Mouse (Mus musculus) midbrain, embryonic 16.5 days (tissue): ENCODE measurements at regions not wholly inside any gene's neighbourhood (a gene's known extent, or its start where the extent isn't known, plus 50 kb on each side); places are given as distances from the start of the nearest gene placed in this dataset.

Experiments used
- ATAC-seq: fragments of 200-750 bp; cut with Nextera tagmentation; 2 replicates; pipeline ENCODE4 v1.8.0; 2017; ENCODE audit warnings: moderate TSS enrichment
- H3K27ac ChIP-seq: fragments of 300-500 bp; sonication (generic); 2 replicates; pipeline ENCODE4 v1.5.1; 2014; ENCODE audit warnings: mild to moderate bottlenecking, low read length, mixed read lengths
- H3K27me3 ChIP-seq: fragments of 300-500 bp; sonication (generic); 2 replicates; pipeline ENCODE4 v1.6.1; 2014; ENCODE audit warnings: low read depth, low read length, mixed read lengths; ENCODE audit not compliant: control insufficient read depth, insufficient read depth
- H3K36me3 ChIP-seq: fragments of 300-500 bp; sonication (generic); 2 replicates; pipeline ENCODE4 v1.6.1; 2014; ENCODE audit warnings: mild to moderate bottlenecking, low read length, moderate library complexity, mixed read lengths; ENCODE audit not compliant: control insufficient read depth, insufficient read depth
- H3K4me1 ChIP-seq: fragments of 300-500 bp; sonication (generic); 2 replicates; pipeline ENCODE4 v1.6.1; 2014; ENCODE audit warnings: mild to moderate bottlenecking, low read length, mixed read lengths; ENCODE audit not compliant: control insufficient read depth, insufficient read depth
- H3K4me2 ChIP-seq: fragments of 300-500 bp; sonication (generic); 2 replicates; pipeline ENCODE4 v1.6.1; 2014; ENCODE audit warnings: mild to moderate bottlenecking, low read length, mixed read lengths
- H3K4me3 ChIP-seq: fragments of 300-500 bp; sonication (generic); 2 replicates; pipeline ENCODE4 v1.5.1; 2014; ENCODE audit warnings: low read depth, mild to moderate bottlenecking, low read length, moderate library complexity, mixed read lengths
- H3K9ac ChIP-seq: fragments of 300-500 bp; sonication (generic); 2 replicates; pipeline ENCODE4 v1.6.1; 2014; ENCODE audit warnings: low read depth, low read length, mixed read lengths
- H3K9me3 ChIP-seq: fragments of 300-500 bp; sonication (generic); replicated peaks from 2 replicates; pipeline ENCODE4 v1.6.1; 2014; ENCODE audit warnings: mild to moderate bottlenecking, low read length, mixed read lengths; ENCODE audit not compliant: control insufficient read depth, poor library complexity, severe bottlenecking
- WGBS: fragments of 180-500 bp; shearing (Covaris S2); extraction: QIAGEN DNeasy Blood & Tissue Kit; methylation state at CpG from one replicate; pipeline ENCODE4 v1.1.7; 2014; 5-methylcytosine and 5-hydroxymethylcytosine counted together

GRCm38 (mm10) chr1:35940236-35940635 is 128.0 kb upstream of the Hs6st1 start:
- WGBS = 83% methylated on average over 2 of the region's 2 CpGs
- no peaks in the 10 kb centered on the region for H3K9me3 ChIP-seq
- H3K4me3 ChIP-seq = no peak overlapping the region
- H3K9ac ChIP-seq = no peak overlapping the region
- ATAC-seq = no peak
- no peaks in the 10 kb centered on the region for H3K36me3 ChIP-seq
- H3K4me1 ChIP-seq = peaks cover 11% of the 10 kb centered on the region; the same call in 1 of the 2 replicates
- H3K4me2 ChIP-seq = no peak overlapping the region
- H3K27me3 ChIP-seq = no peaks in the 10 kb centered on the region
- H3K27ac ChIP-seq = no peak overlapping the region

DNA sequence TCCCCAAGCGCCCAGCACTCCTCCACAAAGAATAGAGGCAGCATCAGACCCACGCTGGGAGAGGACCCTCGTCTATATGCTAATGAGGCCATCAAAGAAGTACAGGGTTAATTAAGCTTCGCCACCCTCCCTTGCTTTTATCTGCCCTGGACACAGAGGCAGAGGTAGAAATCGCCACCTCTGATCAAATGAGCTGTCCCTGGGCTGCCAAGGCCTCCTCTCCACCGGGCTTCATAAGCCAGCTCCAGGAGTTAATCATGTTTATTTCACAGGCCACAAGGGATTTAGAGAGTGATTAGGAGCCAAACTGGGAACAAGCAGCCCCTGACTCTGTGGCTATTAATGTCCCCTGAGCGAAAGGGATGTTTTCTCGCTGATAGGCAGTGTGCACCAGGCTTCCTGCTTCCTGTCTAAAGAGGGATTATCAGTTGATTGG is 126.5 kb upstream of the Hs6st1 start:
- ATAC-seq = peak; percentile 69

GRCm38 (mm10) chr1:35942222-35942621 is 126.0 kb upstream of the Hs6st1 start:
- ATAC-seq = peak; percentile 47
- no peak overlapping the region for H3K4me2 ChIP-seq
- 35% methylated on average over 7 of the region's 7 CpGs for WGBS
- H3K4me3 ChIP-seq = no peak overlapping the region
- peaks cover 11% of the 10 kb centered on the region; the same call in 1 of the 2 replicates for H3K4me1 ChIP-seq
- H3K9me3 ChIP-seq = no peaks in the 10 kb centered on the region
- peak overlapping the region; percentile 30; the same call in 1 of the 2 replicates for H3K27ac ChIP-seq
- H3K36me3 ChIP-seq = no peaks in the 10 kb centered on the region
- H3K9ac ChIP-seq = no peak overlapping the region
- H3K27me3 ChIP-seq = no peaks in the 10 kb centered on the region

More for the DNA sequence above, 126.5 kb upstream of the Hs6st1 start:
- no peak overlapping the region for H3K9ac ChIP-seq
- H3K36me3 ChIP-seq = no peaks in the 10 kb centered on the region
- 5% methylated on average over 8 of the region's 8 CpGs for WGBS
- H3K4me1 ChIP-seq = peaks cover 11% of the 10 kb centered on the region; the same call in 1 of the 2 replicates
- no peaks in the 10 kb centered on the region for H3K27me3 ChIP-seq
- H3K9me3 ChIP-seq = no peaks in the 10 kb centered on the region
- no peak overlapping the region for H3K4me3 ChIP-seq
- H3K27ac ChIP-seq = peak overlapping the region; percentile 30; the same call in 1 of the 2 replicates
- no peak overlapping the region for H3K4me2 ChIP-seq

- Histone ChIP-seq H3K4me2 (no peak overlapping the region), H3K27me3 (no peaks in the 10 kb centered on the region), H3K27ac (no peak overlapping the region), H3K9ac (no peak overlapping the region), H3K36me3 (no peaks in the 10 kb centered on the region), H3K4me3 (no peak overlapping the region), H3K4me1 (peaks cover 11% of the 10 kb centered on the region; the same call in 1 of the 2 replicates), H3K9me3 (no peaks in the 10 kb centered on the region)
- WGBS = 34% methylated on average over 7 of the region's 7 CpGs
- 0 out of 2 replicates have a peak, but pooled peaks have one; percentile 10 for ATAC-seq
Measured at GRCm38 (mm10) chr1:35943800-35944199, 124.4 kb upstream of the Hs6st1 start.

DNA sequence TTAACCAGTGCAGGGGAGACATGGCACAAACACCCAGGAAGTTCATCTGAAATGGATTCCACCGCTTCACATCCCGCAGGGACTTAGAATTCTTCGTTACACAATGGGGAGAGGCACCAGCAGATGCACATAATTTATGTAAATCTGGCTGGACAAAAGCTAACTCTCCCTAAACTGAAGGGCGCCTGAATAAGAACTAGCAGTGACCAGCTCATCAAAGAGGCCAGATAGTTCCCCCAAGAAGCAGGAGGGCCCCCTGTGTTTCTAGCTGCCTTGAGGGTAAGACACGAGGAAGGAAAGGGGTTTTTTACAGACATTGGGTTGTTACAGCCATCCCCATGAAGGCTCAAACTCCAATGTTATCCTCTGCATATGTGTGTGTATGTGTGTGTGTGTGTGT is 123.8 kb upstream of the Hs6st1 start:
- ATAC-seq = no peak
- 14% methylated on average over 5 of the region's 5 CpGs for WGBS

GRCm38 (mm10) chr1:35944849-35945248 is 123.4 kb upstream of the Hs6st1 start:
- Histone ChIP-seq H3K27me3 (no peaks in the 10 kb centered on the region), H3K9me3 (no peaks in the 10 kb centered on the region), H3K4me2 (no peak overlapping the region), H3K9ac (no peak overlapping the region), H3K4me1 (peaks cover 11% of the 10 kb centered on the region; the same call in 1 of the 2 replicates), H3K36me3 (no peaks in the 10 kb centered on the region), H3K27ac (no peak overlapping the region), H3K4me3 (no peak overlapping the region)
- WGBS = 49% methylated on average over 8 of the region's 8 CpGs
- no peak for ATAC-seq

More for the DNA sequence above, 123.8 kb upstream of the Hs6st1 start:
- no peak overlapping the region for H3K4me2 ChIP-seq
- H3K9me3 ChIP-seq = no peaks in the 10 kb centered on the region
- no peak overlapping the region for H3K4me3 ChIP-seq
- H3K36me3 ChIP-seq = no peaks in the 10 kb centered on the region
- no peak overlapping the region for H3K27ac ChIP-seq
- H3K9ac ChIP-seq = no peak overlapping the region
- H3K4me1 ChIP-seq = peaks cover 11% of the 10 kb centered on the region; the same call in 1 of the 2 replicates
- H3K27me3 ChIP-seq = no peaks in the 10 kb centered on the region

DNA sequence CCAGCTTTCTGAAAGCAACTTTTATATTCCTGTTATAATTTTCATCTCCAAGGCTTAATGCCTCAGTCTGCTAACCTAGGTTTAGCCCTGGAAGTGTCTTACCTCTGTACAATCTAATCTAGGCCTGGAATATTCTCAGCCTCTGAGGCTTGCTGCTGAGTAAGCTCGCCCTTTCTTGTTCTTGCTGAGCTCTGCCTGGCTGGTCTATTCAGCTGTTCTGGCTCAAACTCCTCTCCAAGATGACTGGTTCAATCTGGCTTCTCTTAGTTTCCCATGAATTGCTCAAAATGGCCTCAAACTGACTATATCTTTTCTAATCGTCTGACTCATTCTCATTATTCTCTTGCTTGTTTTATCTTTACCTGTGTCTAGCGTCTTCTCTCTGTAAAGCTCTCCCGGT is 122.6 kb upstream of the Hs6st1 start:
- H3K27ac ChIP-seq = no peak overlapping the region
- 79% methylated on average over 4 of the region's 4 CpGs for WGBS
- no peaks in the 10 kb centered on the region for H3K36me3 ChIP-seq
- ATAC-seq = no peak
- 0 out of 2 replicates have a peak, but pooled peaks cover 2% of the 10 kb centered on the region for H3K9me3 ChIP-seq
- H3K9ac ChIP-seq = no peak overlapping the region
- H3K27me3 ChIP-seq = no peaks in the 10 kb centered on the region
- peaks cover 11% of the 10 kb centered on the region; the same call in 1 of the 2 replicates for H3K4me1 ChIP-seq
- H3K4me3 ChIP-seq = no peak overlapping the region
- H3K4me2 ChIP-seq = no peak overlapping the region

DNA sequence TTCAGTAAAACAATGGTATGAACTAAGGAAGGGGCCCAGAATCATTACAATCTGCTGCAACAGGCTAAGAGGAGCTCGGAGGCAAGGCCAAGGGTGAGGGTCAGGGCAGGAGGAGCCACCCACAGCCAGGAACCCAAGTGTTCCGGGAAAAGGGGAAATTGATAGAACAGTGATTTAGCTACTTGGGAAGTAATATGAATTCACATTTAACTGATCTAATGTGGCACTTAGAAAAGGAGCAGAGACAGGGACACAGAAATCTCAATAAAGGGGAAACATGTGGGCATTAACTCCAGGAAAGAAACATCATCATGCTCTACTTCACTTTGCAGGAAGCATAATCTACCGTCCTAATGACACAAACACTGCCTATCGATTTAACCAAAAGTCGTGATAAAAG is 120.1 kb upstream of the Hs6st1 start:
- Histone ChIP-seq H3K27me3 (no peaks in the 10 kb centered on the region), H3K9me3 (0 out of 2 replicates have a peak, but pooled peaks cover 2% of the 10 kb centered on the region), H3K9ac (no peak overlapping the region), H3K27ac (no peak overlapping the region), H3K4me3 (no peak overlapping the region), H3K36me3 (no peaks in the 10 kb centered on the region), H3K4me1 (peaks cover 5% of the 10 kb centered on the region; the same call in 1 of the 2 replicates), H3K4me2 (no peak overlapping the region)
- 88% methylated on average over 5 of the region's 5 CpGs for WGBS
- ATAC-seq = no peak

- WGBS = 68% methylated on average over 4 of the region's 4 CpGs
- ATAC-seq = no peak
- Histone ChIP-seq H3K36me3 (no peaks in the 10 kb centered on the region), H3K4me1 (no peaks in the 10 kb centered on the region), H3K27me3 (no peaks in the 10 kb centered on the region), H3K4me3 (no peak overlapping the region), H3K9ac (no peak overlapping the region), H3K27ac (no peak overlapping the region), H3K9me3 (0 out of 2 replicates have a peak, but pooled peaks cover 2% of the 10 kb centered on the region), H3K4me2 (no peak overlapping the region)
Measured at GRCm38 (mm10) chr1:35951082-35951481, 117.1 kb upstream of the Hs6st1 start.
